Mouse (Mus musculus): ENCODE data around the gene Gm20388.
A peak's percentile ranks its signal among the peaks of the same experiment; 100 is the strongest.

The Gm20388 gene

DNA sequence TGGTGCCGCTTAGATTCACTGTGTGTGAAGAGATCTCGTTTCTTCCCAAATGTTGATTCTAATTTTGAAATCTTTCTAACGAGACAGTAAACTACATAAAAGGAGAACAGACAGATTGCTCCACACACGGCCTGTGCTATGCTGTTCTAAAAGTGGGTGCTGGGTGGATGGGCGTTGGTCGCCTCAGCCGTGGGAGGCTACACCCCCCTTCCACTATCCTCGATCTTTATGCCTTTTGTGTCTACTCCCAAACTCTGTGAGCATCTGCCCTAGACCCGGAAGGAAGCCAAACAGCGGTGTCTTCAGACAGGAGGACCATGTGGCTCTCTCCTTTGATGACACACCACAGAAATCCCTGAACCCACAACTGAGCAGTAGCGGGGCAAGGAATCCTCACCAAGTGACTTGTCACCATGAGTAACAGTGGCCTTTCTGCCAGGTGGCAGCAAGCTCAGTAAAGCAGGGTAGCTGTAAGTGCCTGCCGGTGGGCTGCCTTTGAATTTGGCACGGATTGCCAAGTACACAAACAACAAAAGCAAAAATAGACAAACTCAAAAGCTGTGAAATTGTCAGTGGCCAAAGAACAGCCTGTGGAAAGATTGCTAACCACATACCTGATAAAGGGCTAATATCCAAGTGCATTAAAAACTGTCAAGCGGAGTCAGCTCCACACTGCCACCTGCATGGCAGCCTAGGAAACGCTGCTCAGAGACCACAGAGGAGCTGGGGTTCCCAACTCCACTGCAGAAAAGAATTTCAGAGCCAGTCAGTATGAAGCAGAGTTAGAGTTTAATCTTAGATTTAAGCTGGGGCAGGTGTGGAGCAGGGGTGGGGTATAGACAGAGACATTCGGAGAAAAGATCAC, 3858.1 kb downstream of the Gm20388 start:
- peak; percentile 59 for DNase-seq (ENCODE audit: extremely low read depth, insufficient read length, low spot score)

DNA sequence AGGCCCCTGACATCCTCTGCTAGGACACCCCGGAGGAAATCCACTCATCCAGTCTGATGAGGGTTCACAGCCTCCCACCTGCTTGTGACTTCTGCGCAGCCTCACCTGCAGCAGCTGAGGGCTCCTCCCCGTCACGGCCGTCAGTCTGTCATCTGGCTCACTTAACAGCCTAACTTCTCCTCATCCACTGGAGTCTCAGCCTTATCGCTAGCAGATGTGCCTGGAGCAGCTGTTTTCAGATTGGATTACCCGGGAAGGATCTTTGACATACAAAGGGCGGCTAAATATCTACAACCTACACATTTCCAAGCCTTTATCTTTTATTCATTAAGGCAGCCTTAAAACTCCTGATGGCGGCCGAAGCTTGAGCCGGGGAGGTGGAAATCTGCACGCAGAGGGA, 3862.8 kb downstream of the Gm20388 start:
- DNase-seq (ENCODE audit: extremely low read depth, insufficient read length, low spot score) = no peak

DNA sequence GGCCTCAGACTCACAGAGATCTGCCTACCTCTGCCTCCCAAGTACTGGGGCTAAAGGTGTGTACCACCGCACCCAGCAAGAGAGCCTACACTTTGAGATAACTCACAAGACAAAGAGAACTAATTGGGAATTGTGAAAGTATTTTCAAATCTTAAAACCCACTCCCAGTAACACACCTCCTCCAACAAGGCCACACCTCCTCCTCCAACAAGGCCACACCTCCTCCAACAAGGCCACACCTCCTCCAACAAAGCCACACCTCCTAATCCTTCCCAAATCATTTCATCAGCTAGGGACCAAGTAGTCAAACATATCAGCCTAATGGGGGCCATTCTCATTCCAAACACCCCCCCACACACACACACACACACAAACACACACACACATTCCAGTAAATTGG, 3863.8 kb downstream of the Gm20388 start:
- DNase-seq (ENCODE audit: extremely low read depth, insufficient read length, low spot score) = no peak

DNA sequence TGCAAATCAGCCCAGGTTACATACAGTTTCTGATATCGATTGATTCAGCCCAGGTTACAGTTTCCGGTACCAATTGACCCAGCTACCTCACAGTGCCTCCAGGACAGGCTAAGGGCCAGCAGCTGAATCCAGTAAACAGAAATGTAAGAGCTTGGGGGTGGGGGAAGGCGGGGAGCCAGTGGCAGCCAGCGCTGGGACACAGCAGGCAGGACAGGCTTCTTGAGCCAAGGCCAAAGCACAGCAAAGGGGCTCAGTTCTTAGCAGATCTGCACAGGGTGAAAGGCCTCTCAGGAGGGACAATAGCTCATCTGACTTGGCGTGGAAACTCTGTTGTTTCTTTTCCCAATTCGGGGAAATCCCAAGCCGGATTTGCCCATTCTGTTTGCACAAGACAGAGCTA, 3866.7 kb downstream of the Gm20388 start:
- no peak for DNase-seq (ENCODE audit: extremely low read depth, insufficient read length, low spot score)

DNA sequence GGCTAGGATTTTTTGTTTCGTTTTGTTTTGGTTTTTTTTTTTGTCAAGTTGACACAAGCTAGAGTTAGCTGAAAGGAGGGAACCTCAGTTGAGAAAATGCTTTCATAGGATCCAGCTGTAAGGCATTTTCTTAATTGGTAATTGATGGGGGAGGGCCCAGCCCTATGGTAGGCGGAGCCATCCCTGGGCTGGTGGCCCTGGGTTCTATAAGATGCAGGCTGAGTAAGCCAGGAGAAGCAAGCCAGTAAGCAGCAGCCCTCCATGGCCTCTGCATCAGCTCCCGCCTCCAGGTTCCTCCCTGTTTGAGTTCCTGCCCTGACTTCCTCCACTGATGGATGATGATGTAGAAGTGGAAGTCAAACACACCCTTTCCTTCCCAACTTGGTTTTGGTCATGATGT, 3869.8 kb downstream of the Gm20388 start:
- DNase-seq (ENCODE audit: extremely low read depth, insufficient read length, low spot score) = no peak

DNA sequence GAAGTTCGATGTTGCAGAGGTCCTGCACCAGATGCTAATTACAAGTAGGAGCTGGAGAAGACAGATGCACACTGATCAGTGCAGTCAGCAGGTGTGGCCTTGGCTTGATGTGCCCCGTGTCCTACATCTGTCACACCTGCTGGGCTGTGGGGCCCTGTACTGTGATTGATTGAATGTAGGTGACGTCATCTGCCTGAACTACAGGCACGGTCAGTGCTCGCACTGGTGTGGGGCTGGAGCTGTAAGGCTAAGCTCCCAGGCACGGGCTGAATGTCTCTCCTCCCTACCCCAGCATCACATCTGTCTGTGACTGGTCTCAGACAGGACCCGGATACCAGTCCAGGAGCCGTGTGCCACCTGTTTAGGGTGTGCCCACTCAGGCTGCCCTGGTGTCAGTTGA, 3870.6 kb downstream of the Gm20388 start:
- DNase-seq (ENCODE audit: extremely low read depth, insufficient read length, low spot score) = no peak

DNA sequence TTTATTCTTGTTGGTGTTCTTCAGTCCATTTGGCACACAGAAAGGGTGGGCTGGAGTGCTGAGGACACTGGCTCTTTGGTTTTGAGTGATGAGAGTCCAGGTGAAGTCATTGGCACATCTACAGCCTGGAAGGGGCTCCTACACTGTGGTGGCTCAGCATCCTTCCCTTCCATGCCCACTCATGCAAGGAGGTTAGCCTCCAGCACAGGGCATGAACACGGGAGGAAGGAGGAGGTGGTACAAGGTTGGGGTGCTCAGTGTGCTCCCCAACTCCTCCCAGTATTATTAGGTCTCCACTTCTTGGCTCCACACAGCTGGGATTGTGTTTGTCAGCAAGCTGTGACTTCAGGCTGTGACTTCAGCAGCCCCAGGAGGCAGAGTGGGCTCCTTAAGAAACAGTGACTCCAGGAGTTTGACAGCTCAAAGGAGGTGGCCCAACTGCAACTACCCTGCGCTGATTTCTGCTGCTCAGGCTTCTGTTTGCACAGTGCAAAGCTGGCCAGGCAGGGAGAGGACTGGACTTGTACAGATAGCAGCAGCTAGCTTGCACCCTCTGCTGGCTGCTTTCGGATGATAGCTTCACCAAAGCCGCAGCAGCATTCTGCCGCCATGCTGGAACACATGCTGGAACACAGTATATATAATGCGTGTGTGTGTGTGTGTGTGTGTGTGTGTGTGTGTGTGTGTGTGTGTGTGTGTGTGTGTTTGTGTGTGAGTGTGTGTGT, 3873.0 kb downstream of the Gm20388 start:
- peak; percentile 46 for DNase-seq (ENCODE audit: extremely low read depth, insufficient read length, low spot score)

DNA sequence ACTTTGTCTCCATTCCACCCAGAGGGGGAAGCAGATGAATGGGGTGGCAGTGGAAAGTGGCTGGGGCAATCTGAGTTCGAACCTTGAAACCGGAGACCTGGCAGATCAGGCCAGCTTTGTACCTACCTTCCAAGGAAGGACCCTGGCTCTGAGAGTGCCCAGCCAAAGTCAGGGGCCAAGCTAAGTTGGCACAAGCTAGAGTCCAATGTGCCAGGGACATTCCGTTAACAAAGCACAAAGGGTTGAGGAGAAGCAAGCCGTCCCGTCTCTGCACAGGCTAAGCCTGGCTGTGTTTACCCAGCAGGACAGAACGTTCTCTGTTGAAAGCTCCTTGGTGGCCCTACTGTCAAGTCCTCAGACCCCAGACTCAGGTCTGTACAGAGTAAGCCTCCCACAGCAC, 3875.5 kb downstream of the Gm20388 start:
- DNase-seq (ENCODE audit: extremely low read depth, insufficient read length, low spot score) = no peak

DNA sequence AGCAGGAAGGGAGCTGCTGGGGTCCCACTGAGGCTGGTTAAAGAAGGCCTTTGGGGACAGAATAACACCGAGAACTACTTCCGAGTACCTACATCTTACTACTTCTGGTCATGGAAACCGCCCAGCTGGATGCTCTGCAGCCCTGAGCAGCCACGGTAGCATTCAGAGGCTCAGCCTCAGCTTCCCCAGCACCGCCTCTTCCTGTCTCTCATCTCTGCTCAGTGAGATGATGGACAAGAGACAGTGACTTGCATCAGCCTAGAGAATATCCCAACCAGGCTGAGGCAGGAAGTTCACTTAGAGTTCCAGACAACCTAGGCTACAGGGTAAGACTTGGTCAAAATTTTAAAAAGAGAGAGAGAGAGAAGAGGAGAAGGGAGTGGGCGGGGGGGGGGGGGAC, 3876.0 kb downstream of the Gm20388 start:
- no peak for DNase-seq (ENCODE audit: extremely low read depth, insufficient read length, low spot score)

DNA sequence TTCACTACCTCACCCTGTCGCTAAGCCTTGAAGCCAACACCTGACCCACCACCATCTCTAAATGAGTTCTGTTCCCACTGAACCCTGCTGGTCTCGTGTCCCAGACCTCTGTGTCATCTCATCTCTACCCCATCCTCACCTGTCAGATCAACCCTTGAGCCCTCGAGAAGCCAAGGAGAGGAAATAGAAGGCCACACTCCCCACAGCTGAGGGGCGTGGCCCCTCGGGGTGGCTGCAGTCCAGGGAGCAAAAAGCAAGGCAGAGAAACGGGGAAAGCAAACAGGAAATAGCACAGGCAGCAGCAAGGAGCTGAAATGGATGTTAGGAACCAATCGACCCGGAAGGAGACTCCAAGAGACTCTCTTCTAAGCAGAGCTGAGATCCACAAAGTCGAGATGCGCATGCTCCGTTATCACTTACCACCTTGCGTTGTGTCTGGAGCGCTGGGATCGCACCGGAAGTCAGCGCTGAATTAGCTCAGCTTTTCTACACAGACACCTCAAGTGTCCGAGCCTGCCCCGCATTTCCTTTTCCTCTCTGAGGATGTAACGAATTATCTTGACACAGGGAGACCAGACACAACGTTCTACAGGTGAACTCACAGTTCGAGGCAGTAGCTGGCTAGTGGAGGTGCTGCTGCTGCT, 3876.7 kb downstream of the Gm20388 start:
- no peak for DNase-seq (ENCODE audit: extremely low read depth, insufficient read length, low spot score)

DNA sequence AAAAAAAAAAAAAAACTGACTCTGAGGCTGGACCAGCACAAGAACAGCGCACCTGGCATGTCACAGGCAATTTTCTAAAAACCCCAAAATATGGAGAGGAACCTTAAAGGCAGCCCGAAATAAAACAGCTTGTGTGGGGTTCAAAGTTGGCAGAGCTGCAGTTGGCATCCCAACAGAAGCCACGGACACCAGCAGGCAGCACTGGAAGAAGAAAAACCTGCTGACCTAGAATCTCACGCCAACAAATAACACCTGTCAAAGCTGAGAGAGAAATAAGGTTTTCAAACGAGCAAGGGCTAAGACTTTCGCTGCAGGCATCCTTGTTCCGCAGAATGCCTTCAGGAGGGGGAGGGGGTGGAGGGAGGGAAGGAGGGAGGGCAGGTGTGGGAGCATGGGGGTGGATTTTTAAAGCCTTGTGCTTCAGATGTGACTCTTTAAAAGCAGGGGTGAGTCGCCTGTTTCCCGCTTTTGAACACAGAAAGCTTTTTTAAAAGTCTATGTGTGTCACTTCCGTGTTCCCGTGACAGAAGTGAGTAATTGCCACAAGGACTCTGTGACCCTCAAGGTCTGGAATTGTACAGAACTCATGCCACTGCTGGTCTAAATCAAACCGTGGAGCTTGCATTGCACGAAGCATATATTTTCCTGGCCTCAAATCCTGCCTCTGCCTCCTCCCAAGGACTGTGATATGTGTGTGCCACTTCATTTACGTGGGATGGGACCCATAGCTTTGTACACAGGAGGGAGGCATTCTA, 3878.0 kb downstream of the Gm20388 start:
- no peak for DNase-seq (ENCODE audit: extremely low read depth, insufficient read length, low spot score)

DNA sequence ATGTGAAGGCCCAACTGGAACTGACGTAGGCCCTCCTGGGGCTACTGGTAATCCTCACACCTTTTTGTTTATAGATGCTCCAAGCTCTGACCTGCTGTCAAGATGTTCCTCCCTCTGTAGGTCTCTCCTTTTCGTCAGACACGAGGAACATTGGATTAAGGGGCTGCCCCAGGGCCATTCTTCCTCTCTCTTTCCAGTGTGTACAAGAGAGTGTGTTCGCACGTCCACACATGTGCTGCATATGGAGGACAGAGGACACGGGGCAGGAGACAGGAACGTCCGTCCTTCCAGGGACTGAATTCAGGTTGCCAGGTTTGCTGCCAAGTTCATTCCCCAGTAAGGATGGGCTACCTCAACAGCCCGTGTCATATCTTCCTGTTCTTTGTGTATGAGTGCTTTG, 3878.8 kb downstream of the Gm20388 start:
- DNase-seq (ENCODE audit: extremely low read depth, insufficient read length, low spot score) = no peak

DNA sequence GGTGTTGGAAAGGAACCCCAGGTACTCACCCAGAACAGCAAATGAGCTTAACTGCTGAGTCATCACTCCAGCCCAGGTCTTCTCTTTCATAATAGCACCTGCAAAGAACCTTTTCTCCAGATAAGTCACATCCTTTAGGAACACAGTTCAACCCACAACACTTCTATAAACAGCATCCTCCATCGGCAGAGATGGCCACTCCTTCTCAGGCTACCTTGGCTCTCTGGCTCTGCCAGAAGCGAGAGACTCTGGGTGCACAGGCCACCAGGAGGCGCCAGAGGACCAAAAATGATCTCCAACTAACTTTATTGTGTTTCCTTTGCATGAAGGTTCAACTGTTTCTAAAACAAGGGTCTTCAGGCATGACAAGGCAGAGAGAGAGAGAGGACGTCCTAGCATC, 3879.3 kb downstream of the Gm20388 start:
- peak; percentile 35 for DNase-seq (ENCODE audit: extremely low read depth, insufficient read length, low spot score)

DNA sequence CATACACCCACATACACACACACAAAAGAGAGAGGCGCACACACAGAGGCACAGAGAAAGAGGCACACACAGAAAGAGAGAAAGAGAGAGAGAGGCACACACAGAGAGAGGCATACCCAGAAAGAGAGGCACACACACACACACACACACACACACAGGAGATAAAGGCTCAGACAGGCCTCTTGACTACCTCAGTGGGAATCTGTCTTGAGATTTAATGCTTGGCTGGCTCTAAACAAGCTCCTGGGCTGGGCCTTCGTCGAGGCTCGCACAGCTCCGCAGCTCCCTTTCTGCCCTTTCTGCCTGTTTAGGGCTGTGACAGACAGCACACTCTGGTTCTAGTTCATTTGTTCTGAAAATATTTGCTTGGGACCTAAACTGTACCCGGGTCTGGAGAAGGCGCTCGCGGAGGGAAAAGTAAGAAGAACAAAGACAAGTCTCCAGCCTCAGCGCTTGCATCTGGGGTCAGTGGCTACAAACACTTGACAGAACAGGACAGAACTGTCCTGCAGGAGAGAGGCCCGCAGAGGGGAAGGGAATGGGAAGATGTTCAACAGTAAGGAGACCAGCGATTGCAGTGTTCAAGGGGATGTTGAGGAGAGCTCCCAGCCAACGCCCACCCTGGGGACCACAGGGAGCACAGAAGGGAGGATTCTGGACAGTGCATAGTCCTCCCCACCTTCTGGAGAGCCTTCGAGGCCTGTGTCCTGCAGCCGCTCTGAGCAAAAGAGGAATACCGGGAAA, 3880.6 kb downstream of the Gm20388 start:
- no peak for DNase-seq (ENCODE audit: extremely low read depth, insufficient read length, low spot score)

DNA sequence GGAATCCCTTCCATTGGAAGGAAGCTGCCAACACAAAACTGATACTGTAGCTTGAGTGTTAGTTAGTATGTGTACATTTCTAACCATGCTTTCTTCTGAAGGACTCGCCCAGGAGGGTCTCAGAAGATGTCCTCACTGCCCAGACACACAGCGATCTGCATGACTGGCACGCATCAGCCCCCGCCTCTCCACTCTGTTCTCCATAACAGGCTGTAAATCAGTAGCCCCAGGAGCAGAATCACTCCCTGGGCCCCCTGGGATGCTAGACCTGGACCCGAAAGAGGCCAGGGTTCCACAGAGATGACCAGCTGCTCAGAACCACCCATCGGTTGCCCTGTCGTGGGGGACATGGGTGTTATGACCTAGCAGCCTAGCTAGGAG, 3881.2 kb downstream of the Gm20388 start:
- no peak for DNase-seq (ENCODE audit: extremely low read depth, insufficient read length, low spot score)

DNA sequence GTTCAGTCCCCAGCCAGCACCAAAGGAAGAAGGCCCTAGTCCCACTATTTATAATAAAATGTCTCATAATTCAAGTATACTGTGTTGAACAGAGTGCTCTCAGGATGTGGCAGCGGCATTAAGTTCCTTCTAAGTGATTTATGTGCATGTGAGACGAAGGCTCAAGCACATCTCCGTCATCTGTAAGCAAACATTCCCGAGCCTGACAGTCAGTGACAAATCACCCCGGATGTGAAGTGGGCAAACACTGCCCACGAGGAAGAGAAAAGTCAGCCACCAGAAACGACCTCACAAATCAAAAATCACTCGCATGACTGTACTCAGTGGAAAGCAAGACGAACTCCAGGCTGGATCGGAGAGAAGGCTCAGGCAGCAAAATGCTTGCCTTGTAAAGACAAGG, 3883.3 kb downstream of the Gm20388 start:
- no peak for DNase-seq (ENCODE audit: extremely low read depth, insufficient read length, low spot score)

DNA sequence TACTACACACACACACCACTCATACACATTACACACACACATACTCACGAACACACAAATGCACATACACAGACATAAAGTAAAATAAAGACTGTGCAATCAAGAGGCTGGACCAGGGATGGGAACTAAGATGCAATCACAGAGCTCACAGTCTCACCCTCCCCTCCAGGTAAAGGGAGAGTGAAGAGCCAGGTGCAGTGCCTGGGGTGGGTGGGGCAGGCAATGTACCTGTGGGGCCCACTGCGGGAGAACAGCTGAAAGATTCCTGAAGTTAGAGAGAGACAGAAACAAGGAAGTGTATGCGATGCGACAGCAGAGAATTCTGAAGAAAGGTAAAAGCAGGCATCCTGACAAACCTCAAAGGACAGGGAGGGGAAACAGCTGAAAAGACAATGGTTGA, 3884.1 kb downstream of the Gm20388 start:
- DNase-seq (ENCODE audit: extremely low read depth, insufficient read length, low spot score) = no peak

DNA sequence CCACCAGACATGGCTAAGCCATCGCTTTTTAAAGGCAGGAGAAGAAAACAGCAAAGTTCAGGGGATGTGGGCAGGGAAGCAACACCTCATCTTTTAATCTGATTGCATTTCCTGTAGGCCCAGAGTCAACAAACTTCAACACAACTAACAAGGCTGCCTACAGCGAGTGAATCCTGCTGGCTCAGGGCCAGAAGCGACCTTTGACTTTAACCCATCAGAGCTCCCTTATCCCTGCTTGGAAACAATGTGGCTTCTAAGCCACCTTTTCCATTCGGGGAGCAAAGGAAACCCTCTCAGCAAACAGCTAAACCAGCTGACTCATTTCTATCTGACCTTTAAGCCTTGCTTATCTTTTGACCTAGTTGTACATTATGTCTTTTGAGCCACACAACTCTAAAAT, 3886.1 kb downstream of the Gm20388 start:
- DNase-seq (ENCODE audit: extremely low read depth, insufficient read length, low spot score) = no peak

DNA sequence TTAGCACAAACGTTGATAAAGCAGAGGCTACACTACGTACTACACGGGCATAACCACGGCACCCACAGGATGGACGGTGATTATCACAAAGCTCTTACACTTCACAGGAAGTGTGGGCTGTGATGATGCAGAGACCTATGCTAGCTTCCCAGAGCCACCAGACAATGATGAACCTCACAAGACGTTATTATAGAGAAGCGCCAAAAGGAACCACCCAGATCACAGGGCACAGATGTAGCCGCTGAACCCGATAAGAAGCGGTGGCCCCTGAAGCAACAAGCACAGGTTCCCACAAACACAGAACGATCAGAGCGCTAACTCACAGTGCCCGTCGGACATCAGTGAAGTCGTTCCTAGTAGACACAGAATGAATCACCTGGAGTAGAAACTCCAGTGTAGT, 3887.3 kb downstream of the Gm20388 start:
- no peak for DNase-seq (ENCODE audit: extremely low read depth, insufficient read length, low spot score)

DNA sequence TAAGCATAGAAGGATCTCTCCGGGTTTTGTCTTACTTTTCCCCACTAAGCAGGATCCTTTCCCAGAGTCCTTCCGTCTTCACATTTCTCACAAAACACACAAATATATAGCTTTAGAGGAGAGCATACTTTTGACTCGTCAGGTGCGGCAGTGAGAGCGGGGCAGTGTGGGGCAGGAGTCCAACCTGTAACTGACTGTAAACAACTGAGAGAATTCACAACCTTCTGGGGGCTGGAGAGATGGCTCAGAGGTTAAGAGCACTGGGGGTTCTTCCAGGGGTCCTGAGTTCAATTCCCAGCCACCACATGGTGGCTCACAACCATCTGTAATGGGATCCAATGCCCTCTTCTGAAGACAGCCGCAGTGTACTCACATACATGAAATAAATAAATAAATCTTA, 3888.8 kb downstream of the Gm20388 start:
- no peak for DNase-seq (ENCODE audit: extremely low read depth, insufficient read length, low spot score)

All from 3134 (cell line).